Mouse (Mus musculus) embryonic facial prominence, embryonic 11.5 days (tissue): ENCODE results near the gene Pcca. TPM values are rescaled to one million over a fixed set of nuclear protein-coding genes. Genes with fewer than 3 reads are reported as not detected.

Experiments
- ATAC-seq: fragments of 200-750 bp; cut with Nextera tagmentation; replicated peaks from 2 replicates; pipeline ENCODE4 v1.8.0; 2017; ENCODE audit warnings: low read depth; ENCODE audit not compliant: insufficient number of reproducible peaks, low FRiP score, low TSS enrichment
- DNase-seq: peaks from one replicate; pipeline ENCODE4 v3.0.0-alpha.2; 2015; ENCODE audit warnings: low spot score
- H3K27ac ChIP-seq: fragments of 300-500 bp; sonication (generic); replicated peaks from 2 replicates; pipeline ENCODE4 v1.5.1; 2014; ENCODE audit warnings: mild to moderate bottlenecking, low read depth, low read length, control low read depth
- H3K27me3 ChIP-seq: fragments of 300-500 bp; sonication (generic); 2 replicates; pipeline ENCODE4 v1.6.1; 2014; ENCODE audit warnings: mild to moderate bottlenecking, low read length, moderate library complexity, mixed read lengths; ENCODE audit not compliant: control insufficient read depth, insufficient read depth
- H3K36me3 ChIP-seq: fragments of 300-500 bp; sonication (generic); replicated peaks from 2 replicates; pipeline ENCODE4 v1.6.1; 2014; ENCODE audit warnings: low read depth, mild to moderate bottlenecking, low read length, moderate library complexity, mixed read lengths; ENCODE audit not compliant: control insufficient read depth, insufficient read depth
- H3K4me1 ChIP-seq: fragments of 300-500 bp; sonication (generic); 2 replicates; pipeline ENCODE4 v1.6.1; 2014; ENCODE audit warnings: low read length, mixed read lengths; ENCODE audit not compliant: control insufficient read depth, insufficient read depth
- H3K4me2 ChIP-seq: fragments of 300-500 bp; sonication (generic); 2 replicates; pipeline ENCODE4 v1.6.1; 2014; ENCODE audit warnings: low read depth, mild to moderate bottlenecking, control low read depth, low read length, moderate library complexity
- H3K4me3 ChIP-seq: fragments of 300-500 bp; sonication (generic); 2 replicates; pipeline ENCODE4 v1.5.1; 2014; ENCODE audit warnings: low read depth, low read length, control low read depth
- H3K9ac ChIP-seq: fragments of 300-500 bp; sonication (generic); replicated peaks from 2 replicates; pipeline ENCODE4 v1.6.1; 2014; ENCODE audit warnings: mild to moderate bottlenecking, control low read depth, low read length
- H3K9me3 ChIP-seq: fragments of 300-500 bp; sonication (generic); replicated peaks from 2 replicates; pipeline ENCODE4 v1.6.1; 2016; ENCODE audit warnings: mild to moderate bottlenecking, low read length, inconsistent platforms, mixed read lengths; ENCODE audit not compliant: control insufficient read depth
- whole genome bisulfite sequencing: fragments of 180-500 bp; shearing (Covaris S2); extraction: QIAGEN DNeasy Blood & Tissue Kit; methylation state at CpG from one replicate; pipeline ENCODE4 v1.1.7; 2014; 5-methylcytosine and 5-hydroxymethylcytosine counted together
- polyA plus RNA-seq: library from polyadenylated mRNA; unstranded; fragments of >200 nt; fragmentation: Nextera tagmentation; extraction: Ambion mirVana; gene quantifications from 2 replicates; pipeline ENCODE4 v1.2.1, GENCODE M21; 2014

Pcca gene
- polyA plus RNA-seq, 1 experiment from 2014 or later, result 35.3 TPM

DNA sequence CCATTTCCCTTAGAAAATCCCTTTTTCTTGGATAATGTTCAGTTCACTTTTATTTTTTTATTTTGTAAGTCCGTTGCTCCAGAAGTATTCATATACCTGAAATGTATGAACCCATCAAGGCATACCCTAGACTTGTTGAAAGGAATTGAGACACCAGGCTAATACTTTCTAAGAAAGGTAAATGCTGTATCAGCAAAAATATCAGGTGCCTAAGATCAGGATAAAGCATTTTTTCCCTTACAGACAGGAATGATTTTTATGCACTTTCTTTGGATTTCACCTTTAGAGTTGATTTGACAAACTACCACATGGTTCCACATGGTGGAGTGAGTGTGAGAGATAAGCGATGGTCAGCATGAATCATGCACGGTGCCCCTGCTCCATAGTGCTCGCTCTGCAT is 259.2 kb downstream of the Pcca start:
- 87% methylated on average over 4 of the region's 4 CpGs for WGBS

DNA sequence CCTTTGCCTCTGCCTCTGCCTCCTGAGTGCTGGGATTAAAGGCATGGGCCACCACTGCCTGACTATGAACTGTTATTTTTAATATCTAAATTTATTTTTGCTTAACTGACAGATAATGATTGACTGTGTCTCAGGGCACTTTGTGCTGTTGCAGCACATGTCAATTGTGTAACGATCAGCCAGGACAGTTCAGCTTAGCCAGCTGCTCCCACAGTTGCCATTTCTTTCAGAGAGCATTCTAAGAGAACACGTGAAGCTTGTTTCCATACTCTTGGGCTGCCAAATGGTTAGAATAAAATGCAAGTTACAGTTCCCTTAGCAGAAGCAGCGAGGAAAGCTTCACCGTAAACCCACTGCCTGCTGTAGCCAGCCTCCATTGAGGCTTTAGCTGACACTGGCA is 266.2 kb downstream of the Pcca start:
- no peak for ATAC-seq
- DNase-seq, result no peak
- no peak overlapping the region for H3K4me3 ChIP-seq
- no peaks in the 10 kb centered on the region for H3K27me3 ChIP-seq
- 88% methylated on average over 4 of the region's 4 CpGs for WGBS
- no peaks in the 10 kb centered on the region for H3K36me3 ChIP-seq
- no peak overlapping the region for H3K9ac ChIP-seq
- no peaks in the 10 kb centered on the region for H3K4me1 ChIP-seq
- no peak overlapping the region for H3K27ac ChIP-seq
- no peak overlapping the region for H3K4me2 ChIP-seq
- no peaks in the 10 kb centered on the region for H3K9me3 ChIP-seq

More for the DNA sequence above, 259.2 kb downstream of the Pcca start:
- Histone ChIP-seq H3K27me3 (no peaks in the 10 kb centered on the region), H3K36me3 (no peaks in the 10 kb centered on the region), H3K9me3 (no peaks in the 10 kb centered on the region), H3K4me1 (no peaks in the 10 kb centered on the region), H3K9ac (no peak overlapping the region), H3K4me2 (no peak overlapping the region), H3K4me3 (no peak overlapping the region), H3K27ac (no peak overlapping the region)
- DNase-seq, result no peak
- no peak for ATAC-seq

- 87% methylated on average over 3 of the region's 3 CpGs for WGBS
- no peaks in the 10 kb centered on the region for H3K27me3 ChIP-seq
These were observed 286.9 kb downstream of the Pcca start for GRCm38 (mm10) chr14:122821002-122821401.

GRCm38 (mm10) chr14:122823791-122824190 is 289.7 kb downstream of the Pcca start:
- H3K36me3 ChIP-seq, result no peaks in the 10 kb centered on the region
- no peaks in the 10 kb centered on the region for H3K27me3 ChIP-seq
- no peak overlapping the region for H3K27ac ChIP-seq
- WGBS, result 64% methylated on average over 2 of the region's 2 CpGs
- H3K4me2 ChIP-seq, result no peak overlapping the region
- ATAC-seq (no peak), DNase-seq (no peak)
- H3K4me3 ChIP-seq, result no peak overlapping the region
- no peaks in the 10 kb centered on the region for H3K4me1 ChIP-seq
- no peaks in the 10 kb centered on the region for H3K9me3 ChIP-seq
- no peak overlapping the region for H3K9ac ChIP-seq

More at GRCm38 (mm10) chr14:122821002-122821401, 286.9 kb downstream of the Pcca start:
- H3K36me3 ChIP-seq, result no peaks in the 10 kb centered on the region
- DNase-seq (no peak), ATAC-seq (no peak)
- no peak overlapping the region for H3K27ac ChIP-seq
- no peaks in the 10 kb centered on the region for H3K9me3 ChIP-seq
- H3K4me3 ChIP-seq, result no peak overlapping the region
- H3K9ac ChIP-seq, result no peak overlapping the region
- no peak overlapping the region for H3K4me2 ChIP-seq
- H3K4me1 ChIP-seq, result no peaks in the 10 kb centered on the region

DNA sequence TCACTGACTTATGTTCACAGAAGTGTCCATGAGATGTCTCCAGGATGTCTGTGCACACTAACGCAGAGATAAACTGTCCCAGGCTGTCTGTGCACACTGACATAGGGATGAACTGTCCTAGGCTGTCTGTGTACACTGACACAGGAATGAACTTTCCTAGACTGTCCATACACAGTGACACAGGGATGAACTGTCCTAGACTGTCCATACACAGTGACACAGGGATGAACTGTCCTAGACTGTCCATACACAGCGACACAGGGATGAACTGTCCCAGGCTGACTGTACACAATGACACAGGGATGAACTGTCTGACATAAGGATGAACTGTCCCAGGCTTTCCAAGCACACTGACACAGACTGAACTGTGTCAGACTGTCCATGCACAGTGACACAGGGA is 291.3 kb downstream of the Pcca start:
- Histone ChIP-seq H3K4me1 (no peaks in the 10 kb centered on the region), H3K9ac (no peak overlapping the region), H3K4me3 (no peak overlapping the region), H3K9me3 (no peaks in the 10 kb centered on the region), H3K27ac (no peak overlapping the region), H3K27me3 (no peaks in the 10 kb centered on the region), H3K4me2 (no peak overlapping the region), H3K36me3 (no peaks in the 10 kb centered on the region)
- 92% methylated on average over 2 of the region's 2 CpGs for WGBS
- ATAC-seq, result 0 out of 2 replicates have a peak, but pooled peaks have one; percentile 29
- no peak for DNase-seq

GRCm38 (mm10) chr14:122830433-122830832 is 296.3 kb downstream of the Pcca start:
- Histone ChIP-seq H3K9me3 (no peaks in the 10 kb centered on the region), H3K27ac (no peak overlapping the region), H3K36me3 (no peaks in the 10 kb centered on the region), H3K4me2 (no peak overlapping the region), H3K4me3 (no peak overlapping the region), H3K4me1 (no peaks in the 10 kb centered on the region), H3K9ac (no peak overlapping the region), H3K27me3 (no peaks in the 10 kb centered on the region)
- no peak for ATAC-seq
- 82% methylated on average over 1 of the region's 1 CpGs for WGBS
- no peak for DNase-seq

DNA sequence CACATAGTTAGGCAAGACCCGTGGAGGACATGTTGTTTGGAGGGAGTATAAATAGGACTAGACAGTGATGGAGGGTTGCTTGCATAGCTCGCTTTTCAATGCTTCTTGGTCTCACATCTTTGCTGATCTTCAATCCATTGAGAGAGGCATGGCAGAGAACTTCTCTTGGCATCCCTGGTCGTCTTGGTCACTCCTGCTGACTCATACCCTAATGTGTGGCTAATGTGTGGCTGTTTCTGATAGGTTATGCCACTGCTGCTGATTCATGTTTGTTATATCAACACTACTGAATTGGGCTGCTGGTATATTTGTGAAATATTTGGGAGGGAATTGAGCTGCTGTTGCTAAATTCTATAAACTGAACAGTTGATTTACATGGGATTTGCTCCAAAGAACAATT is 299.5 kb downstream of the Pcca start:
- WGBS, result 95% methylated on average over 3 of the region's 3 CpGs
- no peak for ATAC-seq

DNA sequence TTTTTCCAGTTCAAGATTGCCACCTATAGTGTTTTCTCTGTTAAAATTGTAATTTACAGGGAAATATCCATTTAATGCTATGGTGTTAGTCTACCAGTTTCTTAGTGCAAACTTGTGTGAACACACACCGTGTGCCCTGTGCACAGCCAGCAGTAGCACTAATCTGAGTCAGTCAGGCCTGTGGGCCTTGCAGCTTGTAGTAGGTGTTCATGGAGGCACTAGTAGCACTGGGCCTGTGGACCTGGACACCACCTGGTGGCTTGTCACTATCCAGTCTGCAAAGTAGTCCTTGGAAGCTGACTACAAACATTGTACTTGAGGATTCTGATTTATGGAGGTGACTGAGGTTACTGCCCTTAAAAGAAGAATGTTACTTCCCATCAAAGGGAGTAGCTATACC is 300.6 kb downstream of the Pcca start:
- Histone ChIP-seq H3K4me3 (no peak overlapping the region), H3K9ac (no peak overlapping the region), H3K27me3 (no peaks in the 10 kb centered on the region), H3K9me3 (no peaks in the 10 kb centered on the region), H3K36me3 (no peaks in the 10 kb centered on the region), H3K4me2 (no peak overlapping the region), H3K4me1 (no peaks in the 10 kb centered on the region), H3K27ac (no peak overlapping the region)
- ATAC-seq, result no peak
- no peak for DNase-seq
- WGBS, result 97% methylated on average over 1 of the region's 1 CpGs

More for the DNA sequence above, 299.5 kb downstream of the Pcca start:
- DNase-seq, result no peak
- no peaks in the 10 kb centered on the region for H3K27me3 ChIP-seq
- no peak overlapping the region for H3K9ac ChIP-seq
- no peaks in the 10 kb centered on the region for H3K36me3 ChIP-seq
- no peak overlapping the region for H3K4me3 ChIP-seq
- no peaks in the 10 kb centered on the region for H3K4me1 ChIP-seq
- no peak overlapping the region for H3K4me2 ChIP-seq
- H3K27ac ChIP-seq, result no peak overlapping the region
- no peaks in the 10 kb centered on the region for H3K9me3 ChIP-seq
